Mouse (Mus musculus): ENCODE results near the gene Gal3st2. TPM values are rescaled to one million over a fixed set of nuclear protein-coding genes. Genes with fewer than 3 reads are reported as not detected.
"Not testable (repeated sequence)": the region's sequence is repeated elsewhere in the genome, so short reads cannot be mapped to it uniquely, and the experiment has no call there.

The Gal3st2 gene
- polyA plus RNA-seq (2015; fragmentation: Nextera tagmentation; extraction: Ambion mirVana): 0.06 TPM in 1 of 2 replicates, not detected in the other

- H3K27me3 ChIP-seq (replicated peaks); ATAC-seq (ENCODE audit: insufficient read depth, low FRiP score, low read depth); H3K4me1 ChIP-seq; H3K36me3 ChIP-seq; H3K4me3 ChIP-seq (replicated peaks); H3K9ac ChIP-seq; H3K9me3 ChIP-seq; H3K4me2 ChIP-seq; H3K27ac ChIP-seq: not testable (repeated sequence)
- 48% methylated on average over 2 of the region's 2 CpGs for WGBS
These were observed at the start of gene Gal3st2 for GRCm38 (mm10) chr1:93861048-93861447. Gene Gal3st2 (plus strand): TSS chr1:93861306.

- WGBS: 85% methylated on average over 8 of the region's 8 CpGs
- Histone ChIP-seq H3K4me1 (no peaks in the 10 kb centered on the region), H3K27me3 (replicated peaks) (no peaks in the 10 kb centered on the region), H3K4me2 (no peak overlapping the region), H3K4me3 (replicated peaks) (no peak overlapping the region), H3K9me3 (no peaks in the 10 kb centered on the region), H3K9ac (no peak overlapping the region), H3K27ac (no peak overlapping the region), H3K36me3 (peaks cover 73% of the 10 kb centered on the region)
- no peak for ATAC-seq (ENCODE audit: insufficient read depth, low FRiP score, low read depth)
These were observed 49.5 kb upstream of the Gal3st2 start for GRCm38 (mm10) chr1:93811495-93812039.

GRCm38 (mm10) chr1:93817823-93818532 lies 43.1 kb upstream of the Gal3st2 start:
- peaks cover 74% of the 10 kb centered on the region for H3K36me3 ChIP-seq
- H3K9me3 ChIP-seq: no peaks in the 10 kb centered on the region
- H3K27me3 ChIP-seq (replicated peaks): no peaks in the 10 kb centered on the region
- H3K4me1 ChIP-seq: no peaks in the 10 kb centered on the region
- no peak overlapping the region for H3K9ac ChIP-seq
- WGBS: 93% methylated on average over 8 of the region's 8 CpGs
- no peak overlapping the region for H3K4me2 ChIP-seq
- H3K27ac ChIP-seq: no peak overlapping the region
- no peak for ATAC-seq (ENCODE audit: insufficient read depth, low FRiP score, low read depth)
- no peak overlapping the region for H3K4me3 ChIP-seq (replicated peaks)

GRCm38 (mm10) chr1:93818722-93819121 lies 42.4 kb upstream of the Gal3st2 start:
- WGBS: 91% methylated on average over 7 of the region's 7 CpGs
- Histone ChIP-seq H3K4me3 (replicated peaks) (no peak overlapping the region), H3K27ac (no peak overlapping the region), H3K27me3 (replicated peaks) (no peaks in the 10 kb centered on the region), H3K4me2 (no peak overlapping the region), H3K9me3 (no peaks in the 10 kb centered on the region), H3K4me1 (no peaks in the 10 kb centered on the region), H3K9ac (no peak overlapping the region), H3K36me3 (peaks cover 67% of the 10 kb centered on the region)
- ATAC-seq (ENCODE audit: insufficient read depth, low FRiP score, low read depth): no peak

GRCm38 (mm10) chr1:93823796-93824495 lies 37.2 kb upstream of the Gal3st2 start:
- no peak overlapping the region for H3K4me3 ChIP-seq (replicated peaks)
- H3K36me3 ChIP-seq: peaks cover 18% of the 10 kb centered on the region
- no peak overlapping the region for H3K4me2 ChIP-seq
- no peaks in the 10 kb centered on the region for H3K9me3 ChIP-seq
- WGBS: 64% methylated on average over 3 of the region's 3 CpGs
- no peaks in the 10 kb centered on the region for H3K27me3 ChIP-seq (replicated peaks)
- H3K4me1 ChIP-seq: peaks cover 7% of the 10 kb centered on the region; the same call in 1 of the 2 replicates
- peak overlapping the region; percentile 97; the same call in 1 of the 2 replicates for H3K27ac ChIP-seq
- no peak for ATAC-seq (ENCODE audit: insufficient read depth, low FRiP score, low read depth)
- no peak overlapping the region for H3K9ac ChIP-seq

GRCm38 (mm10) chr1:93824609-93825008 lies 36.5 kb upstream of the Gal3st2 start, which contains the start of gene D2hgdh:
Gene D2hgdh (plus strand): TSS chr1:93824909.
- 0 out of 2 replicates have a peak, but pooled peaks have one; percentile 0 for ATAC-seq (ENCODE audit: insufficient read depth, low FRiP score, low read depth)
- Histone ChIP-seq H3K36me3 (peaks cover 11% of the 10 kb centered on the region), H3K27me3 (replicated peaks) (no peaks in the 10 kb centered on the region), H3K4me2 (peak within 1 kb of the TSS; percentile 73), H3K27ac (peak within 1 kb of the TSS; percentile 97), H3K4me3 (replicated peaks) (peak within 1 kb of the TSS; percentile 57), H3K9ac (peak within 1 kb of the TSS; percentile 49), H3K9me3 (no peaks in the 10 kb centered on the region), H3K4me1 (peaks cover 7% of the 10 kb centered on the region; the same call in 1 of the 2 replicates)
- 6% methylated on average over 10 of the region's 10 CpGs for WGBS

GRCm38 (mm10) chr1:93825105-93825674 lies 35.9 kb upstream of the Gal3st2 start:
- no peaks in the 10 kb centered on the region for H3K27me3 ChIP-seq (replicated peaks)
- H3K4me2 ChIP-seq: peak overlapping the region; percentile 73
- under 1% methylated on average over 30 of the region's 30 CpGs for WGBS
- H3K4me3 ChIP-seq (replicated peaks): peak overlapping the region; percentile 57
- peak overlapping the region; percentile 49 for H3K9ac ChIP-seq
- H3K27ac ChIP-seq: peak overlapping the region; percentile 97
- peaks cover 9% of the 10 kb centered on the region; the same call in 1 of the 2 replicates for H3K36me3 ChIP-seq
- H3K9me3 ChIP-seq: no peaks in the 10 kb centered on the region
- peaks cover 7% of the 10 kb centered on the region; the same call in 1 of the 2 replicates for H3K4me1 ChIP-seq
- peak; percentile 99 for ATAC-seq (ENCODE audit: insufficient read depth, low FRiP score, low read depth)

GRCm38 (mm10) chr1:93825771-93826539 lies 35.2 kb upstream of the Gal3st2 start:
- 39% methylated on average over 27 of the region's 27 CpGs for whole genome bisulfite sequencing
- peak overlapping the region; percentile 73 for H3K4me2 ChIP-seq
- peak overlapping the region; percentile 43; the same call in 1 of the 2 replicates for H3K9ac ChIP-seq
- no peak for ATAC-seq (ENCODE audit: insufficient read depth, low FRiP score, low read depth)
- H3K9me3 ChIP-seq: no peaks in the 10 kb centered on the region
- H3K27ac ChIP-seq: peak overlapping the region; percentile 97
- H3K4me1 ChIP-seq: peaks cover 7% of the 10 kb centered on the region; the same call in 1 of the 2 replicates
- peaks cover 6% of the 10 kb centered on the region; the same call in 1 of the 2 replicates for H3K36me3 ChIP-seq
- H3K4me3 ChIP-seq (replicated peaks): peak overlapping the region; percentile 57
- no peaks in the 10 kb centered on the region for H3K27me3 ChIP-seq (replicated peaks)

- WGBS: 93% methylated on average over 9 of the region's 9 CpGs
- H3K9ac ChIP-seq: no peak overlapping the region
- peaks cover 7% of the 10 kb centered on the region; the same call in 1 of the 2 replicates for H3K4me1 ChIP-seq
- H3K27ac ChIP-seq: no peak overlapping the region
- H3K27me3 ChIP-seq (replicated peaks): no peaks in the 10 kb centered on the region
- H3K4me2 ChIP-seq: peak overlapping the region; percentile 73
- 0 out of 2 replicates have a peak, but pooled peaks cover under 1% of the 10 kb centered on the region for H3K36me3 ChIP-seq
- no peaks in the 10 kb centered on the region for H3K9me3 ChIP-seq
- H3K4me3 ChIP-seq (replicated peaks): no peak overlapping the region
- ATAC-seq (ENCODE audit: insufficient read depth, low FRiP score, low read depth): no peak
These were observed 34.6 kb upstream of the Gal3st2 start for GRCm38 (mm10) chr1:93826540-93826835.

- 63% methylated on average over 4 of the region's 4 CpGs for WGBS
- not testable (repeated sequence) for H3K27me3 ChIP-seq (replicated peaks); ATAC-seq (ENCODE audit: insufficient read depth, low FRiP score, low read depth); H3K4me2 ChIP-seq; H3K27ac ChIP-seq; H3K9ac ChIP-seq; H3K9me3 ChIP-seq; H3K4me1 ChIP-seq; H3K4me3 ChIP-seq (replicated peaks); H3K36me3 ChIP-seq
These were observed 28.2 kb upstream of the Gal3st2 start for GRCm38 (mm10) chr1:93832754-93833360.

- Histone ChIP-seq H3K4me3 (replicated peaks) (no peak overlapping the region), H3K9ac (no peak overlapping the region), H3K4me2 (no peak overlapping the region), H3K9me3 (no peaks in the 10 kb centered on the region), H3K36me3 (no peaks in the 10 kb centered on the region; the same call in 1 of the 2 replicates), H3K27ac (no peak overlapping the region), H3K27me3 (replicated peaks) (no peaks in the 10 kb centered on the region), H3K4me1 (no peaks in the 10 kb centered on the region)
- WGBS: 76% methylated on average over 7 of the region's 7 CpGs
- ATAC-seq (ENCODE audit: insufficient read depth, low FRiP score, low read depth): no peak
These were observed 26.4 kb upstream of the Gal3st2 start for GRCm38 (mm10) chr1:93834671-93835150.

Measured in stomach, embryonic 15.5 days (tissue).